Mouse (Mus musculus): Measurements from ENCODE around the gene 1700113H08Rik.
A peak's percentile ranks its signal among the peaks of the same experiment; 100 is the strongest.

The 1700113H08Rik gene

GRCm38 (mm10) chr10:87058926-87059325 lies 1.1 kb downstream of the 1700113H08Rik start:
- no peak for DNase-seq (ENCODE audit: low spot score in 2 of 2)

GRCm38 (mm10) chr10:87059447-87059846 lies 1.6 kb downstream of the 1700113H08Rik start:
- no peak for DNase-seq (ENCODE audit: low spot score in 2 of 2)

- DNase-seq (ENCODE audit: low spot score in 2 of 2), result no peak
These were observed 26.4 kb downstream of the 1700113H08Rik start for GRCm38 (mm10) chr10:87084236-87084635.

GRCm38 (mm10) chr10:87087646-87088045 lies 29.8 kb downstream of the 1700113H08Rik start:
- no peak for DNase-seq (ENCODE audit: low spot score in 2 of 2)

- DNase-seq (ENCODE audit: low spot score in 2 of 2), result peak; percentile 54 to 56
These were observed 36.4 kb downstream of the 1700113H08Rik start for GRCm38 (mm10) chr10:87094249-87094648.

GRCm38 (mm10) chr10:87098722-87099121 lies 40.9 kb downstream of the 1700113H08Rik start:
- peak; percentile 24 to 43 for DNase-seq (ENCODE audit: low spot score in 2 of 2)

- no peak for DNase-seq (ENCODE audit: low spot score in 2 of 2)
These were observed 42.8 kb downstream of the 1700113H08Rik start for GRCm38 (mm10) chr10:87100668-87101067.

GRCm38 (mm10) chr10:87101265-87101950 lies 43.6 kb downstream of the 1700113H08Rik start:
- no peak for DNase-seq (ENCODE audit: low spot score in 2 of 2)

- DNase-seq (ENCODE audit: low spot score in 2 of 2), result no peak
These were observed 44.1 kb downstream of the 1700113H08Rik start for GRCm38 (mm10) chr10:87101951-87102320.

GRCm38 (mm10) chr10:87102455-87102854 lies 44.6 kb downstream of the 1700113H08Rik start:
- DNase-seq (ENCODE audit: low spot score in 2 of 2), result no peak

- DNase-seq (ENCODE audit: low spot score in 2 of 2), result peak; percentile 8 to 23
These were observed 45.4 kb downstream of the 1700113H08Rik start for GRCm38 (mm10) chr10:87103286-87103685.

GRCm38 (mm10) chr10:87107565-87108297 lies 49.9 kb downstream of the 1700113H08Rik start:
- peak; percentile 82 to 87 for DNase-seq (ENCODE audit: low spot score in 2 of 2)

GRCm38 (mm10) chr10:87108333-87108732 lies 50.5 kb downstream of the 1700113H08Rik start:
- DNase-seq (ENCODE audit: low spot score in 2 of 2), result peak; percentile 29 to 63

- no peak for DNase-seq (ENCODE audit: low spot score in 2 of 2)
These were observed 51.4 kb downstream of the 1700113H08Rik start for GRCm38 (mm10) chr10:87109038-87109771.

- DNase-seq (ENCODE audit: low spot score in 2 of 2), result no peak
These were observed 53.1 kb downstream of the 1700113H08Rik start for GRCm38 (mm10) chr10:87110909-87111308.

GRCm38 (mm10) chr10:87125094-87125493 lies 67.2 kb downstream of the 1700113H08Rik start:
- DNase-seq (ENCODE audit: low spot score in 2 of 2), result no peak

GRCm38 (mm10) chr10:87126186-87126824 lies 68.5 kb downstream of the 1700113H08Rik start:
- no peak for DNase-seq (ENCODE audit: low spot score in 2 of 2)

- no peak for DNase-seq (ENCODE audit: low spot score in 2 of 2)
These were observed 93.2 kb downstream of the 1700113H08Rik start for GRCm38 (mm10) chr10:87151050-87151449.

GRCm38 (mm10) chr10:87153731-87154505 lies 96.1 kb downstream of the 1700113H08Rik start:
- DNase-seq (ENCODE audit: low spot score in 2 of 2), result no peak

- no peak for DNase-seq (ENCODE audit: low spot score in 2 of 2)
These were observed 101.9 kb downstream of the 1700113H08Rik start for GRCm38 (mm10) chr10:87159781-87160180.

- DNase-seq (ENCODE audit: low spot score in 2 of 2), result no peak
These were observed 138.4 kb downstream of the 1700113H08Rik start for GRCm38 (mm10) chr10:87196123-87196756.
